Mouse (Mus musculus) bone marrow macrophage, adult 2 months (primary cell): Measurements from ENCODE around the gene Ptk6. TPM values are rescaled to one million over a fixed set of nuclear protein-coding genes. Genes with fewer than 3 reads are reported as not detected.

Experiments
- H3K27ac ChIP-seq: 2 replicates; pipeline ENCODE4 v1.5.1; 2012; ENCODE audit warnings: low read depth, low read length; ENCODE audit not compliant: insufficient read depth
- H3K4me1 ChIP-seq: 2 replicates; pipeline ENCODE4 v1.6.1; 2012; ENCODE audit warnings: low read length; ENCODE audit not compliant: control insufficient read depth, insufficient read depth
- H3K4me3 ChIP-seq: 2 replicates; pipeline ENCODE4 v1.5.1; 2012; ENCODE audit warnings: mild to moderate bottlenecking, low read length, moderate library complexity; ENCODE audit not compliant: insufficient read depth
- CTCF ChIP-seq: IDR thresholded peaks from 2 replicates; pipeline ENCODE4 v1.5.1; 2012; ENCODE audit warnings: low read depth, mild to moderate bottlenecking, low read length, moderate library complexity
- POLR2A ChIP-seq: IDR thresholded peaks from 2 replicates; pipeline ENCODE4 v1.6.1; 2012; ENCODE audit warnings: mild to moderate bottlenecking, low read depth, low read length, borderline replicate concordance
- polyA plus RNA-seq: library from polyadenylated mRNA; stranded (reverse); fragments of >200 nt; gene quantifications from 2 replicates; pipeline ENCODE4 v1.2.4, GENCODE M21; 2012; ENCODE audit not compliant: missing spikeins, insufficient read depth, insufficient read length

Gene Ptk6
- polyA plus RNA-seq, 1 experiment, result not detected

- TF ChIP-seq CTCF (no peak), POLR2A (no peak)
- Histone ChIP-seq H3K4me3 (no peak overlapping the region), H3K4me1 (peaks cover 8% of the 10 kb centered on the region), H3K27ac (no peak overlapping the region)
Measured at GRCm38 (mm10) chr2:181220361-181220760, 17.8 kb upstream of the Ptk6 start.

- H3K4me3 ChIP-seq, result peak within 1 kb of the TSS; percentile 46
- TF ChIP-seq CTCF (no peak), POLR2A (no peak)
- no peak within 1 kb of the TSS for H3K27ac ChIP-seq
- H3K4me1 ChIP-seq, result peaks cover 8% of the 10 kb centered on the region
Measured at GRCm38 (mm10) chr2:181219538-181220216, 17.1 kb upstream of the Ptk6 start, which contains the start of gene Fndc11. Gene Fndc11, plus strand, starts transcription at chr2:181220013.

- no peak overlapping the region for H3K27ac ChIP-seq
Measured at GRCm38 (mm10) chr2:181218881-181219485, 16.4 kb upstream of the Ptk6 start.

GRCm38 (mm10) chr2:181216037-181216436 is 13.4 kb upstream of the Ptk6 start:
- TF ChIP-seq CTCF, result no peak
- no peak for TF ChIP-seq POLR2A
- Histone ChIP-seq H3K4me3 (no peak overlapping the region), H3K27ac (no peak overlapping the region), H3K4me1 (peaks cover 8% of the 10 kb centered on the region)

More at GRCm38 (mm10) chr2:181218881-181219485, 16.4 kb upstream of the Ptk6 start:
- Histone ChIP-seq H3K4me3 (no peak overlapping the region), H3K4me1 (peaks cover 8% of the 10 kb centered on the region)
- TF ChIP-seq POLR2A (no peak), CTCF (no peak)

GRCm38 (mm10) chr2:181213021-181213445 is 10.4 kb upstream of the Ptk6 start, which contains the start of gene Srms:
Gene Srms, minus strand, starts transcription at chr2:181213185.
- Histone ChIP-seq H3K27ac (no peak within 1 kb of the TSS), H3K4me1 (no peaks in the 10 kb centered on the region), H3K4me3 (peak within 1 kb of the TSS; percentile 12)
- TF ChIP-seq POLR2A (no peak), CTCF (no peak)

GRCm38 (mm10) chr2:181212389-181213020 is 9.9 kb upstream of the Ptk6 start:
- H3K27ac ChIP-seq, result no peak overlapping the region
- no peaks in the 10 kb centered on the region for H3K4me1 ChIP-seq
- peak overlapping the region; percentile 12 for H3K4me3 ChIP-seq
- TF ChIP-seq POLR2A (no peak), CTCF (no peak)

GRCm38 (mm10) chr2:181206118-181206517 is 3.5 kb upstream of the Ptk6 start:
- Histone ChIP-seq H3K4me1 (no peaks in the 10 kb centered on the region), H3K27ac (no peak overlapping the region), H3K4me3 (no peak overlapping the region)
- TF ChIP-seq POLR2A, result no peak
- TF ChIP-seq CTCF, result no peak

GRCm38 (mm10) chr2:181205678-181206077 is 3.1 kb upstream of the Ptk6 start:
- H3K4me1 ChIP-seq, result no peaks in the 10 kb centered on the region
- TF ChIP-seq CTCF (no peak), POLR2A (no peak)
- no peak overlapping the region for H3K27ac ChIP-seq
- H3K4me3 ChIP-seq, result no peak overlapping the region

- Histone ChIP-seq H3K27ac (no peak overlapping the region), H3K4me3 (no peak overlapping the region), H3K4me1 (no peaks in the 10 kb centered on the region)
- no peak for TF ChIP-seq CTCF
- no peak for TF ChIP-seq POLR2A
Measured at GRCm38 (mm10) chr2:181202886-181203285, 297 bp upstream of the Ptk6 start.

- TF ChIP-seq POLR2A (no peak), CTCF (no peak)
- H3K4me3 ChIP-seq, result no peak overlapping the region
- H3K4me1 ChIP-seq, result no peaks in the 10 kb centered on the region
- no peak overlapping the region for H3K27ac ChIP-seq
Measured at GRCm38 (mm10) chr2:181201606-181202005, 983 bp downstream of the Ptk6 start.
